Mouse (Mus musculus) CH12.LX (cell line): ENCODE measurements around the gene Mrrf. TPM values are rescaled to one million over a fixed set of nuclear protein-coding genes. Genes with fewer than 3 reads are reported as not detected.

Source experiments
- DNase-seq: peaks from one replicate; pipeline ENCODE4 v3.0.0-alpha.2; 2013; ENCODE audit errors: extremely low read depth
- H3K27ac ChIP-seq: 2 replicates; pipeline ENCODE4 v1.5.1; 2012; ENCODE audit warnings: low read depth, mild to moderate bottlenecking, control low read depth, moderate library complexity; ENCODE audit not compliant: insufficient read depth
- H3K27me3 ChIP-seq: replicated peaks from 2 replicates; pipeline ENCODE3; 2012; ENCODE audit warnings: inconsistent platforms
- H3K36me3 ChIP-seq, 2 experiments: replicated peaks in 1 of 2; 2 replicates each; pipeline versions ENCODE3 to v1.6.1; 2012; ENCODE audit warnings: inconsistent platforms in 1 of 2, low read length in 1 of 2, mild to moderate bottlenecking in 1 of 2, mixed read lengths in 1 of 2, moderate library complexity in 1 of 2; ENCODE audit not compliant: control insufficient read depth in 1 of 2, insufficient read depth in 1 of 2
- H3K4me1 ChIP-seq, 2 experiments: 2 replicates each; pipeline ENCODE4 v1.6.1; 2012; ENCODE audit warnings: inconsistent platforms in 1 of 2, moderate library complexity in 1 of 2; ENCODE audit not compliant: insufficient read depth in 2 of 2, control insufficient read depth in 1 of 2
- H3K4me2 ChIP-seq: 2 replicates; pipeline ENCODE4 v1.6.1; 2012; ENCODE audit warnings: low read depth, mild to moderate bottlenecking, control low read depth; ENCODE audit not compliant: poor library complexity, insufficient read depth, severe bottlenecking
- H3K4me3 ChIP-seq, 3 experiments: fragments of 150-350 bp in 1 of 3; sonication (generic) in 1 of 3; replicated peaks in 1 of 3; 2 replicates each; pipeline versions ENCODE3 to v1.5.1; 2011 to 2012; ENCODE audit warnings: low read depth in 2 of 3, low read length in 2 of 3, mild to moderate bottlenecking in 2 of 3, moderate library complexity in 2 of 3, control low read depth in 1 of 3, improper control_type of control experiment in 1 of 3, inconsistent platforms in 1 of 3, mixed read lengths in 1 of 3; ENCODE audit not compliant: poor library complexity in 1 of 3
- H3K79me2 ChIP-seq: replicated peaks from 2 replicates; pipeline ENCODE4 v1.6.1; 2012; ENCODE audit warnings: mild to moderate bottlenecking, moderate library complexity; ENCODE audit not compliant: control insufficient read depth, poor library complexity, insufficient read depth, severe bottlenecking; ENCODE audit errors: extremely low read depth
- H3K9ac ChIP-seq: 2 replicates; pipeline ENCODE4 v1.6.1; 2012; ENCODE audit warnings: low read depth, mild to moderate bottlenecking, control low read depth, moderate library complexity; ENCODE audit not compliant: insufficient read depth
- H3K9me3 ChIP-seq: replicated peaks from 2 replicates; pipeline ENCODE3; 2012; ENCODE audit warnings: low read length, inconsistent platforms, mixed read lengths
- BHLHE40 ChIP-seq: IDR thresholded peaks from 2 replicates; pipeline ENCODE4 v1.6.1; 2011; ENCODE audit warnings: mild to moderate bottlenecking, low read depth, low read length, improper control_type of control experiment
- E2F4 ChIP-seq: IDR thresholded peaks from 2 replicates; pipeline ENCODE4 v1.6.1; 2011; ENCODE audit warnings: low read depth, low read length, improper control_type of control experiment; ENCODE audit not compliant: insufficient replicate concordance
- EP300 ChIP-seq: IDR thresholded peaks from 2 replicates; pipeline ENCODE4 v1.6.1; 2011; ENCODE audit warnings: low read length, improper control_type of control experiment
- GABPA ChIP-seq: IDR thresholded peaks from 2 replicates; pipeline ENCODE4 v1.6.1; 2012; ENCODE audit warnings: low read depth, low read length, improper control_type of control experiment, inconsistent platforms; ENCODE audit not compliant: insufficient replicate concordance
- MAX ChIP-seq: IDR thresholded peaks from 2 replicates; pipeline ENCODE4 v1.6.1; 2011; ENCODE audit warnings: low read length, improper control_type of control experiment
- MAZ ChIP-seq: IDR thresholded peaks from 2 replicates; pipeline ENCODE4 v1.6.1; 2012; ENCODE audit warnings: low read depth, mild to moderate bottlenecking, inconsistent platforms, low read length, improper control_type of control experiment, moderate library complexity
- MXI1 ChIP-seq: IDR thresholded peaks from 2 replicates; pipeline ENCODE4 v1.6.1; 2011; ENCODE audit warnings: mild to moderate bottlenecking, low read depth, low read length, improper control_type of control experiment
- NRF1 ChIP-seq: IDR thresholded peaks from 2 replicates; pipeline ENCODE4 v1.6.1; 2014; ENCODE audit warnings: low read depth, mild to moderate bottlenecking, inconsistent platforms, low read length, improper control_type of control experiment, moderate library complexity
- PAX5 ChIP-seq: IDR thresholded peaks from 2 replicates; pipeline ENCODE4 v1.6.1; 2012; ENCODE audit warnings: low read length, inconsistent platforms, mixed read lengths
- POLR2A ChIP-seq: IDR thresholded peaks from 2 replicates; pipeline ENCODE4 v1.6.1; 2011; ENCODE audit warnings: low read depth, mild to moderate bottlenecking, improper control_type of control experiment, low read length
- RAD21 ChIP-seq: IDR thresholded peaks from 2 replicates; pipeline ENCODE4 v1.6.1; 2011; ENCODE audit warnings: low read depth, mild to moderate bottlenecking, low read length, improper control_type of control experiment, moderate library complexity
- RCOR1 ChIP-seq: conservative IDR thresholded peaks from 2 replicates; pipeline ENCODE4 v1.6.1; 2012; ENCODE audit warnings: low read depth, mild to moderate bottlenecking, inconsistent platforms, low read length, improper control_type of control experiment
- TCF12 ChIP-seq: IDR thresholded peaks from 2 replicates; pipeline ENCODE4 v1.6.1; 2014; ENCODE audit warnings: low read depth, mild to moderate bottlenecking, inconsistent platforms, low read length, improper control_type of control experiment
- USF2 ChIP-seq: conservative IDR thresholded peaks from 2 replicates; pipeline ENCODE4 v1.6.1; 2011; ENCODE audit warnings: low read depth, low read length, improper control_type of control experiment
- ZC3H11A ChIP-seq: IDR thresholded peaks from 2 replicates; pipeline ENCODE4 v1.6.1; 2012; ENCODE audit warnings: low read depth, mild to moderate bottlenecking, inconsistent platforms, low read length, improper control_type of control experiment
- ZKSCAN1 ChIP-seq: IDR thresholded peaks from 2 replicates; pipeline ENCODE4 v1.6.1; 2012; ENCODE audit warnings: low read depth, inconsistent platforms, low read length, improper control_type of control experiment, borderline replicate concordance
- ZNF384 ChIP-seq: IDR thresholded peaks from 2 replicates; pipeline ENCODE4 v1.6.1; 2012; ENCODE audit warnings: low read depth, low read length, improper control_type of control experiment, inconsistent platforms
- dilution Hi-C: fragments of 300-500 bp; cut with MboI; formaldehyde crosslinking; loops from 2 replicates; pipeline ENCODE4 v1.14.3; 2020; ENCODE audit warnings: low sequenced_read_pairs; ENCODE audit not compliant: extremely low pct_unique_long_range_greater_than_20kb, extremely low pct_ligation_motif_present
- in situ Hi-C: fragments of 300-500 bp; cut with MboI; formaldehyde crosslinking; loops from 3 replicates; pipeline ENCODE4 v1.14.3; 2019; ENCODE audit warnings: low sequenced_read_pairs, low pct_ligation_motif_present, low pct_unique_long_range_greater_than_20kb, mixed read lengths
- polyA plus RNA-seq: library from polyadenylated mRNA; unstranded; fragments of >175 nt; gene quantifications from 2 replicates; pipeline ENCODE4 v1.2.1, GENCODE M21; 2012; ENCODE audit warnings: low read depth; ENCODE audit not compliant: insufficient read length
- total RNA-seq, 2 experiments: library from RNA; depleted of rRNA; stranded (reverse); fragments of 300-350 nt in 1 of 2; fragments of >200 nt in 1 of 2; gene quantifications; 2 replicates each; pipeline ENCODE4 v1.2.3; 2012 to 2014

Gene Mrrf
- total and polyA plus RNA-seq, 3 experiments, result 17.2 to 22.2 (median 20.9) TPM

GRCm38 (mm10) chr2:36129051-36129450, 7.1 kb upstream of the Mrrf start:
- no peak overlapping the region for H3K9ac ChIP-seq
- no peaks in the 10 kb centered on the region for H3K4me1 ChIP-seq
- H3K4me3 ChIP-seq, result no peak overlapping the region
- 0 out of 2 replicates have a peak, but pooled peaks cover 2% of the 10 kb centered on the region for H3K79me2 ChIP-seq
- in situ Hi-C loops (no loop called here), dilution Hi-C loops (no loop called here)
- no peaks in the 10 kb centered on the region for H3K9me3 ChIP-seq
- no peak for DNase-seq
- no peak overlapping the region for H3K27ac ChIP-seq
- H3K27me3 ChIP-seq, result no peaks in the 10 kb centered on the region
- no peak overlapping the region for H3K4me2 ChIP-seq
- TF ChIP-seq MXI1, result no peak
- TF ChIP-seq NRF1, result no peak
- TF ChIP-seq PAX5, result no peak
- no peak for TF ChIP-seq RCOR1
- TF ChIP-seq EP300, result no peak
- TF ChIP-seq E2F4, result no peak
- TF ChIP-seq ZC3H11A, result no peak
- no peak for TF ChIP-seq TCF12
- peaks cover 56 to 87% of the 10 kb centered on the region in 2 experiments for H3K36me3 ChIP-seq

- no peaks in the 10 kb centered on the region for H3K9me3 ChIP-seq
- in situ Hi-C loops, result no loop called here
- H3K27ac ChIP-seq, result peak overlapping the region; percentile 47; the same call in 1 of the 2 replicates
- peak overlapping the region; percentile 85 for H3K4me2 ChIP-seq
- TF ChIP-seq EP300 (no peak), USF2 (no peak), ZKSCAN1 (no peak), MAZ (no peak), MXI1 (no peak), GABPA (no peak), ZNF384 (no peak), POLR2A (no peak), MAX (no peak), BHLHE40 (no peak), RAD21 (no peak)
- no peak for DNase-seq
- dilution Hi-C loops, result no loop called here
- peak overlapping the region; percentile 47 for H3K9ac ChIP-seq
- no peaks in the 10 kb centered on the region for H3K27me3 ChIP-seq
- peak overlapping the region; percentile 74 to 89 (median 88) for H3K4me3 ChIP-seq
- peaks cover 0 to 16% of the 10 kb centered on the region in 2 experiments; a peak in 2 of 4 replicates for H3K4me1 ChIP-seq
- peaks cover 22 to 46% of the 10 kb centered on the region in 2 experiments for H3K36me3 ChIP-seq
- H3K79me2 ChIP-seq, result peaks cover 22% of the 10 kb centered on the region
Observed at GRCm38 (mm10) chr2:36135887-36136286, 302 bp upstream of the Mrrf start.
